Mouse (Mus musculus): ENCODE measurements at regions not wholly inside any gene's neighbourhood (a gene's known extent, or its start where the extent isn't known, plus 50 kb on each side); places are given as distances from the start of the nearest gene placed in this dataset.

DNA sequence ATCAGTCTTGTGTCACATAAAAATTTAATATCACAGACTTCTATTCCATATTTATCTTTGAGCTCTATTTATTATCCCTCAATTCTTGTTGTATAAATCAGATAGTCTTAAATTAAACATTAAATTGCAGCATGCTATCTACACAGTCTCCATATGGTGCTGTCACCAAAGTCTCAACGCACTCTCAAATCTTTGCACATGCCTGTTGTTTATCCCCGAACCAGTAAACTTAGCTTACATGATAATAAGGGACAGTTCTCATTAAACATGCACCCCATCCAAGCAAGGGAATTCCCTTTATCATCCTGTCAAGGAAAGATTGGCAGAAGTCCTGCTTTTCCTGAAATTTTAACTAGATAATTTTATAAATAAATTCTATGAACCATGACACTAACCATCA, 483.8 kb downstream of the Basp1 start:
- TF ChIP-seq CTCF (IDR thresholded peaks at IDR 0.05; ENCODE audit: low read depth) (no peak), EP300 (IDR thresholded peaks at IDR 0.05; ENCODE audit: low read depth) (no peak)
